Mouse (Mus musculus): ENCODE measurements around the gene Isy1. TPM values are rescaled to one million over a fixed set of nuclear protein-coding genes. Genes with fewer than 3 reads are reported as not detected.

The Isy1 gene
- polyA plus RNA-seq (2012; fragmentation: generic; extraction: Trizol) = 21.1 TPM

- Histone ChIP-seq H3K4me3 (peak within 1 kb of the TSS; percentile 54), H3K79me2 (ENCODE audit: control insufficient read depth, insufficient read depth) (peaks cover 22% of the 10 kb centered on the region), H3K36me3 (ENCODE audit: control insufficient read depth, insufficient read depth) (peaks cover 29% of the 10 kb centered on the region), H3K27me3 (ENCODE audit: control insufficient read depth, insufficient read depth, insufficient read length) (no peaks in the 10 kb centered on the region), H3ac (ENCODE audit: control insufficient read depth, insufficient read length) (peak within 1 kb of the TSS; percentile 30), H3K4me2 (ENCODE audit: low read depth) (peak within 1 kb of the TSS; percentile 93)
- TF ChIP-seq TCF3 (IDR thresholded peaks at IDR 0.05; ENCODE audit: insufficient read length, low read depth) (no peak), TCF12 (IDR thresholded peaks at IDR 0.05; ENCODE audit: insufficient read depth, poor library complexity, severe bottlenecking) (no peak), MYOD1 (IDR thresholded peaks at IDR 0.05; ENCODE audit: control insufficient read depth in 1 of 3, insufficient read length in 2 of 3, low read depth in 2 of 3) (peak in 1 of 3 experiments; percentile 28), USF1 (IDR thresholded peaks at IDR 0.05; ENCODE audit: low read depth) (no peak), POLR2A (IDR thresholded peaks at IDR 0.05; ENCODE audit: insufficient read length, low read depth) (peak; percentile 76), CEBPB (IDR thresholded peaks at IDR 0.05; ENCODE audit: insufficient read depth, poor library complexity, severe bottlenecking) (no peak), MYOG (IDR thresholded peaks at IDR 0.05; ENCODE audit: control insufficient read depth in 1 of 3, insufficient read depth in 1 of 3, insufficient read length in 2 of 3, low read depth in 2 of 3) (peak in 1 of 3 experiments; percentile 52), E2F4 (IDR thresholded peaks at IDR 0.05; ENCODE audit: insufficient read depth) (no peak), REST (IDR thresholded peaks at IDR 0.05; ENCODE audit: insufficient read depth, insufficient read length) (no peak), MAX (IDR thresholded peaks at IDR 0.05; ENCODE audit: low read depth) (peak; percentile 86), POLR2AphosphoS2 (IDR thresholded peaks at IDR 0.05; ENCODE audit: insufficient read length, low read depth) (peak; percentile 99), SRF (IDR thresholded peaks at IDR 0.05; ENCODE audit: control insufficient read depth, insufficient read length, low read depth) (peak; percentile 68)
Observed at GRCm38 (mm10) chr6:87838551-87839197, at the start of gene Isy1. Isy1 (minus strand) TSS chr6:87838798.

GRCm38 (mm10) chr6:87887594-87888233, 49.1 kb upstream of the Isy1 start, which contains the start of gene Copg1:
Copg1 (plus strand) TSS chr6:87887814.
- H3ac ChIP-seq (ENCODE audit: control insufficient read depth, insufficient read length) = peak within 1 kb of the TSS; percentile 8
- H3K79me2 ChIP-seq (ENCODE audit: control insufficient read depth, insufficient read depth) = peaks cover 23% of the 10 kb centered on the region
- no peaks in the 10 kb centered on the region for H3K27me3 ChIP-seq (ENCODE audit: control insufficient read depth, insufficient read depth, insufficient read length)
- peak within 1 kb of the TSS; percentile 92 for H3K4me2 ChIP-seq (ENCODE audit: low read depth)
- H3K4me3 ChIP-seq = peak within 1 kb of the TSS; percentile 91
- H3K36me3 ChIP-seq (ENCODE audit: control insufficient read depth, insufficient read depth) = peaks cover 15% of the 10 kb centered on the region
- TF ChIP-seq POLR2A (IDR thresholded peaks at IDR 0.05; ENCODE audit: insufficient read length, low read depth) = peak; percentile 99
- TF ChIP-seq POLR2AphosphoS2 (IDR thresholded peaks at IDR 0.05; ENCODE audit: insufficient read length, low read depth) = peak; percentile 95
- TF ChIP-seq REST (IDR thresholded peaks at IDR 0.05; ENCODE audit: insufficient read depth, insufficient read length) = peak; percentile 26
- no peak for TF ChIP-seq CEBPB (IDR thresholded peaks at IDR 0.05; ENCODE audit: insufficient read depth, poor library complexity, severe bottlenecking)
- TF ChIP-seq MYOG (IDR thresholded peaks at IDR 0.05; ENCODE audit: control insufficient read depth in 1 of 3, insufficient read depth in 1 of 3, insufficient read length in 2 of 3, low read depth in 2 of 3) = peak in 1 of 3 experiments; percentile 16
- no peak for TF ChIP-seq TCF3 (IDR thresholded peaks at IDR 0.05; ENCODE audit: insufficient read length, low read depth)

- no peaks in the 10 kb centered on the region for H3K27me3 ChIP-seq (ENCODE audit: control insufficient read depth, insufficient read depth, insufficient read length)
- peaks cover 15% of the 10 kb centered on the region for H3K36me3 ChIP-seq (ENCODE audit: control insufficient read depth, insufficient read depth)
- TF ChIP-seq CEBPB (IDR thresholded peaks at IDR 0.05; ENCODE audit: insufficient read depth, poor library complexity, severe bottlenecking) = no peak
- no peak for TF ChIP-seq E2F4 (IDR thresholded peaks at IDR 0.05; ENCODE audit: insufficient read depth)
- no peak for TF ChIP-seq SRF (IDR thresholded peaks at IDR 0.05; ENCODE audit: control insufficient read depth, insufficient read length, low read depth)
- TF ChIP-seq POLR2A (IDR thresholded peaks at IDR 0.05; ENCODE audit: insufficient read length, low read depth) = no peak
- TF ChIP-seq MAX (IDR thresholded peaks at IDR 0.05; ENCODE audit: low read depth) = no peak
- no peak for TF ChIP-seq TCF12 (IDR thresholded peaks at IDR 0.05; ENCODE audit: insufficient read depth, poor library complexity, severe bottlenecking)
- no peak for TF ChIP-seq MYOG (IDR thresholded peaks at IDR 0.05; ENCODE audit: control insufficient read depth in 1 of 3, insufficient read depth in 1 of 3, insufficient read length in 2 of 3, low read depth in 2 of 3)
- H3ac ChIP-seq (ENCODE audit: control insufficient read depth, insufficient read length) = no peak overlapping the region
- H3K4me3 ChIP-seq = no peak overlapping the region
- peaks cover 23% of the 10 kb centered on the region for H3K79me2 ChIP-seq (ENCODE audit: control insufficient read depth, insufficient read depth)
- no peak overlapping the region for H3K4me2 ChIP-seq (ENCODE audit: low read depth)
Observed at GRCm38 (mm10) chr6:87886721-87887120, 48.1 kb upstream of the Isy1 start.

- H3K79me2 ChIP-seq (ENCODE audit: control insufficient read depth, insufficient read depth) = peaks cover under 1% of the 10 kb centered on the region
- no peak overlapping the region for H3ac ChIP-seq (ENCODE audit: control insufficient read depth, insufficient read length)
- no peaks in the 10 kb centered on the region for H3K27me3 ChIP-seq (ENCODE audit: control insufficient read depth, insufficient read depth, insufficient read length)
- H3K4me2 ChIP-seq (ENCODE audit: low read depth) = peak overlapping the region; percentile 20
- no peak overlapping the region for H3K4me3 ChIP-seq
- H3K36me3 ChIP-seq (ENCODE audit: control insufficient read depth, insufficient read depth) = no peaks in the 10 kb centered on the region
- no peak for TF ChIP-seq MAX (IDR thresholded peaks at IDR 0.05; ENCODE audit: low read depth)
- TF ChIP-seq CEBPB (IDR thresholded peaks at IDR 0.05; ENCODE audit: insufficient read depth, poor library complexity, severe bottlenecking) = no peak
- TF ChIP-seq REST (IDR thresholded peaks at IDR 0.05; ENCODE audit: insufficient read depth, insufficient read length) = no peak
Observed at GRCm38 (mm10) chr6:87882816-87883215, 44.2 kb upstream of the Isy1 start.

GRCm38 (mm10) chr6:87882221-87882620, 43.6 kb upstream of the Isy1 start:
- Histone ChIP-seq H3K4me2 (ENCODE audit: low read depth) (no peak overlapping the region), H3K36me3 (ENCODE audit: control insufficient read depth, insufficient read depth) (no peaks in the 10 kb centered on the region), H3ac (ENCODE audit: control insufficient read depth, insufficient read length) (no peak overlapping the region), H3K79me2 (ENCODE audit: control insufficient read depth, insufficient read depth) (no peaks in the 10 kb centered on the region), H3K4me3 (no peak overlapping the region), H3K27me3 (ENCODE audit: control insufficient read depth, insufficient read depth, insufficient read length) (no peaks in the 10 kb centered on the region)
- TF ChIP-seq MYOG (IDR thresholded peaks at IDR 0.05; ENCODE audit: control insufficient read depth in 1 of 3, insufficient read depth in 1 of 3, insufficient read length in 2 of 3, low read depth in 2 of 3) = peak in 2 of 3 experiments; percentile 4 to 65
- TF ChIP-seq MYOD1 (IDR thresholded peaks at IDR 0.05; ENCODE audit: control insufficient read depth in 1 of 3, insufficient read length in 2 of 3, low read depth in 2 of 3) = peak in 1 of 3 experiments; percentile 63
- TF ChIP-seq REST (IDR thresholded peaks at IDR 0.05; ENCODE audit: insufficient read depth, insufficient read length) = no peak
- no peak for TF ChIP-seq E2F4 (IDR thresholded peaks at IDR 0.05; ENCODE audit: insufficient read depth)
